Mouse (Mus musculus) intestine, embryonic 16.5 days (tissue): ENCODE data around the gene Cpox. TPM values are rescaled to one million over a fixed set of nuclear protein-coding genes. Genes with fewer than 3 reads are reported as not detected.
A peak's percentile ranks its signal among the peaks of the same experiment; 100 is the strongest.
"Not testable (repeated sequence)": the region's sequence is repeated elsewhere in the genome, so short reads cannot be mapped to it uniquely, and the experiment has no call there.

Experiments
- ATAC-seq: fragments of 200-750 bp; cut with Nextera tagmentation; 2 replicates; pipeline ENCODE4 v1.8.0; 2017; ENCODE audit warnings: moderate TSS enrichment, moderate library complexity
- H3K27ac ChIP-seq: fragments of 300-500 bp; sonication (generic); 2 replicates; pipeline ENCODE4 v1.5.1; 2014; ENCODE audit warnings: mild to moderate bottlenecking, low read length
- H3K27me3 ChIP-seq: fragments of 300-500 bp; sonication (generic); replicated peaks from 2 replicates; pipeline ENCODE4 v1.6.1; 2014; ENCODE audit warnings: low read length, control low read depth, mixed read lengths; ENCODE audit not compliant: control insufficient read depth, insufficient read depth
- H3K36me3 ChIP-seq: fragments of 300-500 bp; sonication (generic); 2 replicates; pipeline ENCODE4 v1.6.1; 2014; ENCODE audit warnings: low read length, control low read depth; ENCODE audit not compliant: control insufficient read depth, insufficient read depth
- H3K4me1 ChIP-seq: fragments of 300-500 bp; sonication (generic); 2 replicates; pipeline ENCODE4 v1.6.1; 2014; ENCODE audit warnings: low read length, control low read depth, mixed read lengths; ENCODE audit not compliant: control insufficient read depth, insufficient read depth
- H3K4me2 ChIP-seq: fragments of 300-500 bp; sonication (generic); 2 replicates; pipeline ENCODE4 v1.6.1; 2014; ENCODE audit warnings: low read depth, low read length, control low read depth
- H3K4me3 ChIP-seq: fragments of 300-500 bp; sonication (generic); 2 replicates; pipeline ENCODE4 v1.5.1; 2014; ENCODE audit warnings: mild to moderate bottlenecking, low read length
- H3K9ac ChIP-seq: fragments of 300-500 bp; sonication (generic); 2 replicates; pipeline ENCODE4 v1.6.1; 2014; ENCODE audit warnings: low read depth, low read length
- H3K9me3 ChIP-seq: fragments of 300-500 bp; sonication (generic); 2 replicates; pipeline ENCODE4 v1.6.1; 2016; ENCODE audit warnings: low read length, control low read depth; ENCODE audit not compliant: control insufficient read depth
- WGBS: fragments of 180-500 bp; shearing (Covaris S2); extraction: QIAGEN DNeasy Blood & Tissue Kit; methylation state at CpG from one replicate; pipeline ENCODE4 v1.1.7; 2014; 5-methylcytosine and 5-hydroxymethylcytosine counted together
- polyA plus RNA-seq: library from polyadenylated mRNA; unstranded; fragments of >200 nt; fragmentation: Nextera tagmentation; extraction: Ambion mirVana; gene quantifications from 2 replicates; pipeline ENCODE4 v1.2.1, GENCODE M21; 2015

Cpox gene
- polyA plus RNA-seq, 1 experiment from 2014 or later = 60.6 TPM

- H3K4me3 ChIP-seq = no peak overlapping the region
- H3K27ac ChIP-seq = no peak overlapping the region
- no peaks in the 10 kb centered on the region for H3K9me3 ChIP-seq
- H3K9ac ChIP-seq = no peak overlapping the region
- WGBS = 87% methylated on average over 2 of the region's 2 CpGs
- H3K36me3 ChIP-seq = no peaks in the 10 kb centered on the region
- no peaks in the 10 kb centered on the region for H3K4me1 ChIP-seq
- ATAC-seq = no peak
- no peaks in the 10 kb centered on the region for H3K27me3 ChIP-seq
- no peak overlapping the region for H3K4me2 ChIP-seq
Measured at GRCm38 (mm10) chr16:58663816-58664215, 6.3 kb upstream of the Cpox start.

GRCm38 (mm10) chr16:58665137-58665536 lies 5.0 kb upstream of the Cpox start:
- not testable (repeated sequence) for H3K9me3 ChIP-seq, H3K4me3 ChIP-seq, H3K27me3 ChIP-seq, H3K9ac ChIP-seq, H3K4me2 ChIP-seq, H3K27ac ChIP-seq, H3K4me1 ChIP-seq, ATAC-seq, H3K36me3 ChIP-seq

GRCm38 (mm10) chr16:58666681-58667080 lies 3.4 kb upstream of the Cpox start:
- H3K27me3 ChIP-seq, H3K9ac ChIP-seq, H3K9me3 ChIP-seq, H3K36me3 ChIP-seq, H3K4me3 ChIP-seq, H3K4me2 ChIP-seq, ATAC-seq, H3K4me1 ChIP-seq, H3K27ac ChIP-seq: not testable (repeated sequence)
- WGBS = 78% methylated on average over 3 of the region's 3 CpGs

GRCm38 (mm10) chr16:58668586-58668985 lies 1.5 kb upstream of the Cpox start:
- 81% methylated on average over 3 of the region's 3 CpGs for WGBS
- Histone ChIP-seq H3K4me1 (peaks cover 6% of the 10 kb centered on the region), H3K4me2 (no peak overlapping the region), H3K9me3 (no peaks in the 10 kb centered on the region), H3K27ac (no peak overlapping the region), H3K9ac (no peak overlapping the region), H3K4me3 (no peak overlapping the region), H3K36me3 (no peaks in the 10 kb centered on the region), H3K27me3 (no peaks in the 10 kb centered on the region)
- ATAC-seq = no peak

- Histone ChIP-seq H3K9ac (peak overlapping the region; percentile 93; the same call in 1 of the 2 replicates), H3K4me1 (peaks cover 6% of the 10 kb centered on the region), H3K36me3 (peaks cover 1% of the 10 kb centered on the region; the same call in 1 of the 2 replicates), H3K27ac (peak overlapping the region; percentile 92), H3K9me3 (no peaks in the 10 kb centered on the region), H3K4me2 (peak overlapping the region; percentile 71), H3K4me3 (peak overlapping the region; percentile 97), H3K27me3 (no peaks in the 10 kb centered on the region)
- 48% methylated on average over 5 of the region's 5 CpGs for WGBS
- peak; percentile 13 for ATAC-seq
Measured at GRCm38 (mm10) chr16:58669264-58669663, 828 bp upstream of the Cpox start.

- under 1% methylated on average over 25 of the region's 25 CpGs for WGBS
- peak; percentile 26 for ATAC-seq
- H3K27me3 ChIP-seq = no peaks in the 10 kb centered on the region
- H3K4me2 ChIP-seq = peak overlapping the region; percentile 78
- H3K36me3 ChIP-seq = peaks cover 10% of the 10 kb centered on the region; the same call in 1 of the 2 replicates
- peak overlapping the region; percentile 93 for H3K9ac ChIP-seq
- H3K4me1 ChIP-seq = peaks cover 6% of the 10 kb centered on the region
- H3K27ac ChIP-seq = peak overlapping the region; percentile 92
- H3K4me3 ChIP-seq = peak overlapping the region; percentile 97
- H3K9me3 ChIP-seq = no peaks in the 10 kb centered on the region
Measured at GRCm38 (mm10) chr16:58670643-58671042, 551 bp downstream of the Cpox start.

GRCm38 (mm10) chr16:58671212-58671985 lies 1.3 kb downstream of the Cpox start:
- peak overlapping the region; percentile 93 for H3K9ac ChIP-seq
- peak overlapping the region; percentile 97 for H3K4me3 ChIP-seq
- H3K4me2 ChIP-seq = peak overlapping the region; percentile 78
- no peak overlapping the region for H3K27ac ChIP-seq
- 68% methylated on average over 8 of the region's 8 CpGs for WGBS
- ATAC-seq = no peak
- H3K4me1 ChIP-seq = peaks cover 6% of the 10 kb centered on the region
- H3K36me3 ChIP-seq = peaks cover 10% of the 10 kb centered on the region
- H3K9me3 ChIP-seq = no peaks in the 10 kb centered on the region
- H3K27me3 ChIP-seq = no peaks in the 10 kb centered on the region

GRCm38 (mm10) chr16:58672396-58672795 lies 2.3 kb downstream of the Cpox start:
- no peak overlapping the region for H3K9ac ChIP-seq
- H3K27ac ChIP-seq = no peak overlapping the region
- peaks cover 6% of the 10 kb centered on the region for H3K4me1 ChIP-seq
- H3K4me2 ChIP-seq = no peak overlapping the region; the same call in 1 of the 2 replicates
- H3K27me3 ChIP-seq = no peaks in the 10 kb centered on the region
- no peaks in the 10 kb centered on the region for H3K9me3 ChIP-seq
- no peak for ATAC-seq
- peaks cover 12% of the 10 kb centered on the region for H3K36me3 ChIP-seq
- whole genome bisulfite sequencing = 90% methylated on average over 13 of the region's 13 CpGs
- no peak overlapping the region for H3K4me3 ChIP-seq

GRCm38 (mm10) chr16:58673811-58674410 lies 3.8 kb downstream of the Cpox start:
- H3K36me3 ChIP-seq = peaks cover 14% of the 10 kb centered on the region
- no peak overlapping the region for H3K27ac ChIP-seq
- ATAC-seq = no peak
- H3K4me1 ChIP-seq = peaks cover 6% of the 10 kb centered on the region
- H3K9ac ChIP-seq = no peak overlapping the region
- H3K4me3 ChIP-seq = no peak overlapping the region
- H3K4me2 ChIP-seq = no peak overlapping the region
- H3K9me3 ChIP-seq = no peaks in the 10 kb centered on the region
- H3K27me3 ChIP-seq = no peaks in the 10 kb centered on the region
- WGBS = 94% methylated on average over 15 of the region's 15 CpGs
